In genomic region chr2:129243786-129244185, GRCm38 (mm10) we compare ENCODE assay signal across 8 mouse cellular contexts. TPM values are rescaled to one million over a fixed set of nuclear protein-coding genes. Genes with fewer than 3 reads are reported as not detected.
DNase-seq lines count a peak whose midpoint lies in the region; ATAC-seq lines count a peak whose summit lies in the region.

No protein-coding gene starts in this region.

- 52% methylated on average over 9 of the region's 9 CpGs for WGBS in midbrain, embryonic 11.5 days
- WGBS in midbrain, embryonic 10.5 days, result 60% methylated on average over 9 of the region's 9 CpGs
- WGBS in hindbrain, embryonic 14.5 days, result 59% methylated on average over 9 of the region's 9 CpGs

- ATAC-seq in midbrain, embryonic 11.5 days (ENCODE audit: low FRiP score), result no peak
- no peak for ATAC-seq in hindbrain, embryonic 14.5 days (ENCODE audit: low FRiP score)

- H3K9me3 ChIP-seq in midbrain, embryonic 11.5 days (ENCODE audit: control insufficient read depth, low read length), result no peaks in the 10 kb centered on the region
- no peaks in the 10 kb centered on the region for H3K9me3 ChIP-seq in midbrain, embryonic 10.5 days (replicated peaks)
- 0 out of 2 replicates have a peak, but pooled peaks cover 6% of the 10 kb centered on the region for H3K9me3 ChIP-seq in hindbrain, embryonic 14.5 days (ENCODE audit: control insufficient read depth, low read length)

- H3K27me3 ChIP-seq in midbrain, embryonic 11.5 days (ENCODE audit: control insufficient read depth, insufficient read depth, low read length), result no peaks in the 10 kb centered on the region
- no peaks in the 10 kb centered on the region for H3K27me3 ChIP-seq in midbrain, embryonic 10.5 days (ENCODE audit: low read depth, poor library complexity, severe bottlenecking)
- no peaks in the 10 kb centered on the region for H3K27me3 ChIP-seq in hindbrain, embryonic 14.5 days (ENCODE audit: control insufficient read depth, insufficient read depth, low read length)

- H3K36me3 ChIP-seq in midbrain, embryonic 11.5 days (ENCODE audit: control insufficient read depth, insufficient read depth, low read length), result no peaks in the 10 kb centered on the region
- H3K36me3 ChIP-seq in midbrain, embryonic 10.5 days, result no peaks in the 10 kb centered on the region
- no peaks in the 10 kb centered on the region for H3K36me3 ChIP-seq in hindbrain, embryonic 14.5 days (replicated peaks; ENCODE audit: control insufficient read depth, insufficient read depth)

- H3K9ac ChIP-seq in midbrain, embryonic 11.5 days (ENCODE audit: low read length), result no peak overlapping the region
- no peak overlapping the region for H3K9ac ChIP-seq in hindbrain, embryonic 14.5 days

- no peak overlapping the region for H3K27ac ChIP-seq in midbrain, embryonic 11.5 days (ENCODE audit: low read depth, low read length)
- H3K27ac ChIP-seq in midbrain, embryonic 10.5 days (replicated peaks), result no peak overlapping the region
- no peak overlapping the region for H3K27ac ChIP-seq in hindbrain, embryonic 14.5 days

- H3K4me2 ChIP-seq in midbrain, embryonic 11.5 days, result no peak overlapping the region
- no peak overlapping the region for H3K4me2 ChIP-seq in hindbrain, embryonic 14.5 days (replicated peaks)

- no peak overlapping the region for H3K4me3 ChIP-seq in midbrain, embryonic 11.5 days (ENCODE audit: low read depth, low read length)
- H3K4me3 ChIP-seq in midbrain, embryonic 10.5 days, result no peak overlapping the region
- no peak overlapping the region for H3K4me3 ChIP-seq in hindbrain, embryonic 14.5 days (replicated peaks; ENCODE audit: low read length)

- no peaks in the 10 kb centered on the region for H3K4me1 ChIP-seq in midbrain, embryonic 11.5 days (ENCODE audit: control insufficient read depth, insufficient read depth, low read length)
- H3K4me1 ChIP-seq in midbrain, embryonic 10.5 days, result peaks cover 12% of the 10 kb centered on the region
- H3K4me1 ChIP-seq in hindbrain, embryonic 14.5 days (replicated peaks; ENCODE audit: control insufficient read depth, insufficient read depth, low read length), result no peaks in the 10 kb centered on the region

- DNase-seq in midbrain, embryonic 11.5 days (ENCODE audit: low spot score, missing footprints), result peak; percentile 65
- DNase-seq in midbrain, embryonic 10.5 days (ENCODE audit: low spot score), result no peak
- peak; percentile 31 to 50 for DNase-seq in cerebellum, postnatal 25 days
- DNase-seq in kidney, postnatal 14 days, result peak; percentile 37
- peak; percentile 46 for DNase-seq in retina, postnatal 7 days (ENCODE audit: low read depth, low spot score)
- DNase-seq in gastrocnemius, postnatal 4 days (ENCODE audit: low spot score in 2 of 2), result no peak
- no peak for DNase-seq in gastrocnemius, postnatal 25 days
- DNase-seq in hindbrain, embryonic 14.5 days (ENCODE audit: low spot score), result no peak

RNA-seq across cellular contexts. Expression of gene Slc20a1, which starts 45.2 kb away (rescaled TPM):
- polyA plus RNA-seq in midbrain, embryonic 11.5 days (2014; fragmentation: Nextera tagmentation; extraction: Ambion mirVana), result 53.3 and 62.5 TPM in 2 replicates
- 53.7 and 55.6 TPM in 2 replicates for polyA plus RNA-seq in midbrain, embryonic 10.5 days (2016; fragmentation: Nextera tagmentation; extraction: Ambion mirVana)
- 10 to 100 TPM; 16.9 to 18.7 TPM for total RNA-seq in gastrocnemius, postnatal 4 days (2021)
- total RNA-seq in gastrocnemius, postnatal 25 days (2021), result 10 to 100 TPM in 1 of 2 experiments, 1 to 10 TPM in 1; 5.6 to 11.5 TPM
- 50.7 and 56.3 TPM in 2 replicates for polyA plus RNA-seq in hindbrain, embryonic 14.5 days (2014; fragmentation: Nextera tagmentation; extraction: Ambion mirVana)

RNA-seq across cellular contexts. Expression of gene Ckap2l, which starts 53.2 kb away (rescaled TPM):
- polyA plus RNA-seq in midbrain, embryonic 11.5 days (2014; fragmentation: Nextera tagmentation; extraction: Ambion mirVana), result 92.0 and 96.9 TPM in 2 replicates
- polyA plus RNA-seq in midbrain, embryonic 10.5 days (2016; fragmentation: Nextera tagmentation; extraction: Ambion mirVana), result 64.6 and 69.7 TPM in 2 replicates
- total RNA-seq in gastrocnemius, postnatal 4 days (2021), result 10 to 100 TPM; 14.0 to 15.6 TPM
- total RNA-seq in gastrocnemius, postnatal 25 days (2021), result under 1 TPM; 0.49 to 0.64 TPM
- polyA plus RNA-seq in hindbrain, embryonic 14.5 days (2014; fragmentation: Nextera tagmentation; extraction: Ambion mirVana), result 9.8 and 13.6 TPM in 2 replicates

Comparison
In these comparisons a context has a peak if more than half of its experiments do, and no peak if none do; other contexts are left out.
1. DNase-seq: peak in midbrain, embryonic 11.5 days (single experiment), cerebellum, postnatal 25 days (2 of 2), kidney, postnatal 14 days (single experiment) and retina, postnatal 7 days (single experiment); none in midbrain, embryonic 10.5 days (single experiment), gastrocnemius, postnatal 4 days (0 of 2), gastrocnemius, postnatal 25 days (single experiment) and hindbrain, embryonic 14.5 days (single experiment).